Mouse (Mus musculus) thymus, postnatal 4 days (tissue): ENCODE data around the gene Egfl7.

Experiments
- DNase-seq: peaks from one replicate; pipeline ENCODE4 v3.0.0; 2021

The Egfl7 gene

GRCm38 (mm10) chr2:26617928-26618327, 38.1 kb downstream of the Egfl7 start:
- no peak for DNase-seq

GRCm38 (mm10) chr2:26621246-26621645, 41.4 kb downstream of the Egfl7 start:
- DNase-seq = no peak

GRCm38 (mm10) chr2:26622984-26623383, 43.2 kb downstream of the Egfl7 start:
- no peak for DNase-seq

- no peak for DNase-seq
These were observed 45.6 kb downstream of the Egfl7 start for GRCm38 (mm10) chr2:26625419-26625818.

- no peak for DNase-seq
These were observed 46.3 kb downstream of the Egfl7 start for GRCm38 (mm10) chr2:26626081-26626480.

- peak; percentile 89 for DNase-seq
These were observed 48.3 kb downstream of the Egfl7 start, which contains the start of gene Fam69b for GRCm38 (mm10) chr2:26627921-26628739. Fam69b (plus strand) TSS chr2:26628457.

GRCm38 (mm10) chr2:26628792-26629437, 49.1 kb downstream of the Egfl7 start:
- no peak for DNase-seq

- no peak for DNase-seq
These were observed 53.0 kb downstream of the Egfl7 start for GRCm38 (mm10) chr2:26632541-26633395.

GRCm38 (mm10) chr2:26633953-26634530, 54.2 kb downstream of the Egfl7 start:
- DNase-seq = no peak

- DNase-seq = no peak
These were observed 55.0 kb downstream of the Egfl7 start for GRCm38 (mm10) chr2:26634629-26635488.

- DNase-seq = no peak
These were observed 55.9 kb downstream of the Egfl7 start for GRCm38 (mm10) chr2:26635489-26636324.

- DNase-seq = no peak
These were observed 56.5 kb downstream of the Egfl7 start for GRCm38 (mm10) chr2:26636325-26636635.

GRCm38 (mm10) chr2:26637316-26637932, 57.6 kb downstream of the Egfl7 start:
- no peak for DNase-seq

- DNase-seq = no peak
These were observed 58.2 kb downstream of the Egfl7 start for GRCm38 (mm10) chr2:26638039-26638438.

- DNase-seq = no peak
These were observed 58.8 kb downstream of the Egfl7 start for GRCm38 (mm10) chr2:26638572-26638971.

GRCm38 (mm10) chr2:26639083-26639482, 59.3 kb downstream of the Egfl7 start:
- peak; percentile 78 for DNase-seq

- peak; percentile 99 for DNase-seq
These were observed 60.3 kb downstream of the Egfl7 start for GRCm38 (mm10) chr2:26639838-26640830.

GRCm38 (mm10) chr2:26641006-26641647, 61.3 kb downstream of the Egfl7 start:
- no peak for DNase-seq
